In genomic region chr7:67373584-67373960, GRCm38 (mm10) we compare ENCODE assay signal across 8 mouse cellular contexts. TPM values are rescaled to one million over a fixed set of nuclear protein-coding genes. Genes with fewer than 3 reads are reported as not detected.
DNase-seq lines count a peak whose midpoint lies in the region; ATAC-seq and TF ChIP-seq lines count a peak whose summit lies in the region.

No protein-coding gene starts in this region.

- intact Hi-C loops in heart, postnatal 10 days (cut with DNase I) = loop anchor here (2.0 to 5.0 kb wide), 4 partner anchors 87 to 174 kb away; no protein-coding TSS in a partner anchor

- no peaks in the 10 kb centered on the region for H3K9me3 ChIP-seq in heart, postnatal 0 days (replicated peaks; ENCODE audit: control insufficient read depth, low read length)
- H3K9me3 ChIP-seq in hindbrain, embryonic 14.5 days (ENCODE audit: control insufficient read depth, low read length) = no peaks in the 10 kb centered on the region
- H3K9me3 ChIP-seq in midbrain, embryonic 14.5 days (ENCODE audit: control insufficient read depth, low read length) = no peaks in the 10 kb centered on the region

- 27% methylated on average over 6 of the region's 6 CpGs for WGBS in heart, postnatal 0 days
- WGBS in bone marrow, adult 2 months = 29% methylated on average over 6 of the region's 6 CpGs
- WGBS in hindbrain, embryonic 14.5 days = 32% methylated on average over 6 of the region's 6 CpGs
- 35% methylated on average over 6 of the region's 6 CpGs for WGBS in midbrain, embryonic 14.5 days

- peak overlapping the region; percentile 100 for H3K27ac ChIP-seq in heart, postnatal 0 days (ENCODE audit: low read depth)
- H3K27ac ChIP-seq in bone marrow, adult 2 months (ENCODE audit: control insufficient read depth, insufficient read depth, low read depth, low read length, poor library complexity) = peak overlapping the region; percentile 97
- H3K27ac ChIP-seq in hindbrain, embryonic 14.5 days = peak overlapping the region; percentile 100
- peak overlapping the region; percentile 99 for H3K27ac ChIP-seq in midbrain, embryonic 14.5 days (replicated peaks; ENCODE audit: low read depth, low read length)

- no peak for TF ChIP-seq CTCF in heart, postnatal 0 days (IDR thresholded peaks at IDR 0.05; ENCODE audit: low read depth)
- TF ChIP-seq CTCF in bone marrow, adult 2 months (IDR thresholded peaks at IDR 0.05; ENCODE audit: control insufficient read depth, insufficient read depth, low read length) = no peak

- H3K9ac ChIP-seq in heart, postnatal 0 days (replicated peaks; ENCODE audit: low read depth, low read length) = peak overlapping the region; percentile 100
- peak overlapping the region; percentile 100 for H3K9ac ChIP-seq in hindbrain, embryonic 14.5 days
- H3K9ac ChIP-seq in midbrain, embryonic 14.5 days (replicated peaks; ENCODE audit: low read length) = peak overlapping the region; percentile 98

- H3K4me1 ChIP-seq in heart, postnatal 0 days (ENCODE audit: control insufficient read depth, insufficient read depth) = peaks cover 25% of the 10 kb centered on the region
- H3K4me1 ChIP-seq in bone marrow, adult 2 months (ENCODE audit: control insufficient read depth, insufficient read depth, low read length) = no peaks in the 10 kb centered on the region
- peaks cover 17% of the 10 kb centered on the region for H3K4me1 ChIP-seq in hindbrain, embryonic 14.5 days (replicated peaks; ENCODE audit: control insufficient read depth, insufficient read depth, low read length)
- H3K4me1 ChIP-seq in midbrain, embryonic 14.5 days (ENCODE audit: control insufficient read depth, insufficient read depth, low read length) = peaks cover 12% of the 10 kb centered on the region

- DNase-seq in heart, postnatal 0 days (ENCODE audit: low spot score) = no peak
- no peak for DNase-seq in heart, postnatal 10 days
- DNase-seq in hindbrain, embryonic 14.5 days (ENCODE audit: low spot score) = peak; percentile 28
- no peak for DNase-seq in midbrain, embryonic 14.5 days
- DNase-seq in embryo, embryonic 9.5 days (ENCODE audit: extremely low spot score) = no peak
- no peak for DNase-seq in left cerebral cortex, adult 8-10 months (ENCODE audit: low spot score in 2 of 2)
- DNase-seq in right cerebral cortex, postnatal 14 days = no peak

- no peak for ATAC-seq in heart, postnatal 0 days (ENCODE audit: insufficient read depth, low read depth)
- no peak for ATAC-seq in hindbrain, embryonic 14.5 days (ENCODE audit: low FRiP score)
- ATAC-seq in midbrain, embryonic 14.5 days (ENCODE audit: low FRiP score, low TSS enrichment) = no peak

- H3K4me3 ChIP-seq in heart, postnatal 0 days (ENCODE audit: low read depth, low read length) = peak overlapping the region; percentile 73
- H3K4me3 ChIP-seq in bone marrow, adult 2 months (replicated peaks; ENCODE audit: control insufficient read depth, low read depth, low read length) = peak overlapping the region; percentile 61
- peak overlapping the region; percentile 90 for H3K4me3 ChIP-seq in hindbrain, embryonic 14.5 days (replicated peaks; ENCODE audit: low read length)
- peak overlapping the region; percentile 90 for H3K4me3 ChIP-seq in midbrain, embryonic 14.5 days (replicated peaks; ENCODE audit: low read depth, low read length)

- peak overlapping the region; percentile 86 for H3K4me2 ChIP-seq in heart, postnatal 0 days (ENCODE audit: low read depth, low read length)
- H3K4me2 ChIP-seq in hindbrain, embryonic 14.5 days (replicated peaks) = peak overlapping the region; percentile 100
- H3K4me2 ChIP-seq in midbrain, embryonic 14.5 days (ENCODE audit: low read length) = peak overlapping the region; percentile 98

- no peaks in the 10 kb centered on the region for H3K36me3 ChIP-seq in heart, postnatal 0 days (replicated peaks; ENCODE audit: control insufficient read depth, insufficient read depth, low read length)
- H3K36me3 ChIP-seq in hindbrain, embryonic 14.5 days (replicated peaks; ENCODE audit: control insufficient read depth, insufficient read depth) = no peaks in the 10 kb centered on the region
- no peaks in the 10 kb centered on the region for H3K36me3 ChIP-seq in midbrain, embryonic 14.5 days (ENCODE audit: control insufficient read depth, insufficient read depth, low read length)

- TF ChIP-seq POLR2A in bone marrow, adult 2 months (IDR thresholded peaks at IDR 0.05; ENCODE audit: borderline replicate concordance, control insufficient read depth, low read depth, low read length) = no peak

- TF ChIP-seq EP300 in heart, postnatal 0 days (IDR thresholded peaks at IDR 0.05; ENCODE audit: low read depth) = no peak

- H3K27me3 ChIP-seq in heart, postnatal 0 days (ENCODE audit: control insufficient read depth, insufficient read depth, low read length) = no peaks in the 10 kb centered on the region
- no peaks in the 10 kb centered on the region for H3K27me3 ChIP-seq in hindbrain, embryonic 14.5 days (ENCODE audit: control insufficient read depth, insufficient read depth, low read length)
- no peaks in the 10 kb centered on the region for H3K27me3 ChIP-seq in midbrain, embryonic 14.5 days (ENCODE audit: control insufficient read depth, insufficient read depth, low read length)

RNA-seq across cellular contexts. Expression of gene Mef2a, which starts 0.9 kb away (rescaled TPM):
- total RNA-seq in heart, postnatal 0 days (2014; rRNA removed; ENCODE audit: low replicate concordance) = 158 and 165 TPM in 2 replicates
- polyA plus RNA-seq in heart, postnatal 0 days (2015; fragmentation: Nextera tagmentation; extraction: Ambion mirVana) = 96.9 and 112 TPM in 2 replicates
- total RNA-seq in heart, postnatal 10 days (2021) = 100 to 1,000 TPM; 192 to 218 TPM
- 8.4 and 17.2 TPM in 2 replicates for polyA plus RNA-seq in bone marrow, adult 2 months (2011; ENCODE audit: insufficient read depth, insufficient read length, low replicate concordance, missing spikeins)
- polyA plus RNA-seq in hindbrain, embryonic 14.5 days (2014; fragmentation: Nextera tagmentation; extraction: Ambion mirVana) = 44.9 and 48.2 TPM in 2 replicates
- polyA plus RNA-seq in midbrain, embryonic 14.5 days (2014; fragmentation: Nextera tagmentation; extraction: Ambion mirVana) = 38.9 and 45.2 TPM in 2 replicates
- total RNA-seq in left cerebral cortex, adult 8-10 months (2022) = 100 to 1,000 TPM; 122 to 131 (median 125) TPM
